Mouse (Mus musculus): ENCODE results near the gene Myo1a. TPM values are rescaled to one million over a fixed set of nuclear protein-coding genes. Genes with fewer than 3 reads are reported as not detected.

Gene Myo1a
- polyA plus RNA-seq, 1 experiment from 2014 or later: 0.08 TPM

- DNase-seq (ENCODE audit: low spot score) (no peak), ATAC-seq (no peak)
- peaks cover 7% of the 10 kb centered on the region; the same call in 1 of the 2 replicates for H3K4me1 ChIP-seq (ENCODE audit: insufficient read depth, low read depth, low read length)
- H3K9me3 ChIP-seq (ENCODE audit: low read length): no peaks in the 10 kb centered on the region
- no peak overlapping the region for H3K4me3 ChIP-seq (ENCODE audit: low read depth, low read length)
- no peak overlapping the region for H3K27ac ChIP-seq (ENCODE audit: low read length)
- no peak overlapping the region for H3K4me2 ChIP-seq (replicated peaks; ENCODE audit: low read depth, low read length)
- H3K27me3 ChIP-seq (replicated peaks; ENCODE audit: insufficient read depth, low read length): no peaks in the 10 kb centered on the region
- 90% methylated on average over 6 of the region's 6 CpGs for WGBS
- no peak overlapping the region for H3K9ac ChIP-seq (replicated peaks; ENCODE audit: low read depth)
- no peaks in the 10 kb centered on the region for H3K36me3 ChIP-seq (ENCODE audit: insufficient read depth, low read length)
- TF ChIP-seq CTCF (IDR thresholded peaks at IDR 0.05): no peak
- TF ChIP-seq EP300 (IDR thresholded peaks at IDR 0.05): no peak
Observed at GRCm38 (mm10) chr10:127674046-127674655, 30.8 kb upstream of the Myo1a start.

GRCm38 (mm10) chr10:127674794-127675522 lies 30.0 kb upstream of the Myo1a start:
- TF ChIP-seq EP300 (IDR thresholded peaks at IDR 0.05) (no peak), CTCF (IDR thresholded peaks at IDR 0.05) (peak; percentile 100)
- peak; percentile 98 for DNase-seq (ENCODE audit: low spot score)
- Histone ChIP-seq H3K4me1 (ENCODE audit: insufficient read depth, low read depth, low read length) (peaks cover 5% of the 10 kb centered on the region; the same call in 1 of the 2 replicates), H3K4me3 (ENCODE audit: low read depth, low read length) (no peak overlapping the region), H3K9me3 (ENCODE audit: low read length) (no peaks in the 10 kb centered on the region), H3K9ac (replicated peaks; ENCODE audit: low read depth) (no peak overlapping the region), H3K36me3 (ENCODE audit: insufficient read depth, low read length) (no peaks in the 10 kb centered on the region), H3K27me3 (replicated peaks; ENCODE audit: insufficient read depth, low read length) (no peaks in the 10 kb centered on the region), H3K27ac (ENCODE audit: low read length) (peak overlapping the region; percentile 59), H3K4me2 (replicated peaks; ENCODE audit: low read depth, low read length) (0 out of 2 replicates have a peak overlapping the region, but pooled peaks have one; percentile 3)
- WGBS: 77% methylated on average over 8 of the region's 8 CpGs
- peak; percentile 58 for ATAC-seq

DNA sequence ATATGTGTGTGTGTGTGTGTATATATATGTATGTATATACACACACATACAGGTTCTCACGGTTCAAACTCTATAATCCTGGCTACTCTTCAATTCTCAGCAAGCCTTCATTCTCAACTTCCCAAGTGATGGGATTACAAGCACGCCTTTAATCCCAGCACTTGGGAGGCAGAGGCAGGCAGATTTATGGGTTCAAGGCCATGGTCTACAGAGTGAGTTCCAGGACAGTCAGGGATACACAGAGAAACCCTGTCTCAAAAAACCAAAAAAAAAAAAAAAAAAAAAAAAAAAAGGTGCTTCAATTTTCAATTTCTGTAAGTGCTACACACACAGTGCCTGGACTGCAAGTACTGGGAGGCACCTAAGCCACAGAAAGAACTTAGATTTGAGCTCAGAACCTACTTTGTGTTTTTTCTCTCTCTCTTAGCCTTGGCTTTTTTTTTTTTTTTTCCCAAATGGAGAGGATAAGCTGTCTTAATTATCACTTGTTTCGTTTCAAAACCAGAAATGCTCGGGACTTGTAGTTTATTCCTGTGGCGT lies 29.0 kb upstream of the Myo1a start:
- WGBS: 41% methylated on average over 5 of the region's 5 CpGs
- Histone ChIP-seq H3K36me3 (ENCODE audit: insufficient read depth, low read length) (no peaks in the 10 kb centered on the region), H3K27me3 (replicated peaks; ENCODE audit: insufficient read depth, low read length) (no peaks in the 10 kb centered on the region), H3K4me2 (replicated peaks; ENCODE audit: low read depth, low read length) (peak overlapping the region; percentile 43; the same call in 1 of the 2 replicates), H3K4me3 (ENCODE audit: low read depth, low read length) (peak overlapping the region; percentile 72; the same call in 1 of the 2 replicates), H3K9ac (replicated peaks; ENCODE audit: low read depth) (0 out of 2 replicates have a peak overlapping the region, but pooled peaks have one; percentile 1), H3K4me1 (ENCODE audit: insufficient read depth, low read depth, low read length) (peaks cover 5% of the 10 kb centered on the region; the same call in 1 of the 2 replicates), H3K9me3 (ENCODE audit: low read length) (no peaks in the 10 kb centered on the region), H3K27ac (ENCODE audit: low read length) (peak overlapping the region; percentile 28)
- TF ChIP-seq EP300 (IDR thresholded peaks at IDR 0.05): no peak
- TF ChIP-seq CTCF (IDR thresholded peaks at IDR 0.05): no peak
- ATAC-seq (no peak), DNase-seq (ENCODE audit: low spot score) (no peak)

DNA sequence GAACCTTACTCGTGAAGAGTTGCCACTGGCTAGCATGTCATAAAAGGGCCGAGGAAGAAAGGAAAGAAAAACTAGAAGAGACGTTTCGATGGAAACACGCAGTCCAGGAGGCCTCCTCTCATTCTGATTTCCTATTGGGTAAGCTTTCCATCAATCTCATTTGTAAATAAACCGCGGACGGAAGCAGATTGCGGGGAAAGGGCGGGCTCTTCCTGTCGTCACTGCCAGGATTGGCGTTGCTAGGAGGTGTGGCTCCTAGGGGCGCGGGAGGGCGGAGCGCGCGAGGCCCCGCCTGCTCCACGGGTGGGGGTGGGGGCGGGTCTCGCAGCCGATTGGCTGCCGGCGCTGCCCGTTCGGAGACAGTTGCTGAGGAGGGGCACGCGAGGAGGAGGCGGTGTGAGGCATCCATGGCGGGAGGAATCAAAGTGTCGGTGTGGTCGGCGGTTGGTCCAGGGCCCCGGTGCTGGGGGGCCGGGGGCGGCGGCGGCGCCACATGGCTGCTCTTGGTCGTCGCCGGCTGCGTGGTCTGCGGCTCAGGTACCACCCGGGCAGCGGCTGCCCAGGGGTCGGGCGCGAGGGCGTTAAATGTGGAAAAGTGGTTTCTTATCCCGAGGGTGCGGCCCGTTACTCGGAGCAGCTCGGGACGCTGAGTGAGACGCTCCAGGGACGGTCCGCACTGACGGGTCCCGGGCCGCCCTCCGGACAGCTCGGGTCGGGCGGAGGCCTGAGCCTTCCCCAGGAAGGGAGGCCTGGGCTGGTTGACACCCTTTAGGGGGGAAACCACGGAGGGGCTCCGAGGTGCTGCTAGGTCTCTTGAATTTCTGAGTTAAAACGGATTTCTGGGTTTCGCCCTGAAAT lies 28.1 kb upstream of the Myo1a start:
- Histone ChIP-seq H3K9me3 (ENCODE audit: low read length) (no peaks in the 10 kb centered on the region), H3K9ac (replicated peaks; ENCODE audit: low read depth) (peak overlapping the region; percentile 41), H3K27me3 (replicated peaks; ENCODE audit: insufficient read depth, low read length) (no peaks in the 10 kb centered on the region), H3K4me2 (replicated peaks; ENCODE audit: low read depth, low read length) (peak overlapping the region; percentile 95), H3K27ac (ENCODE audit: low read length) (peak overlapping the region; percentile 69), H3K36me3 (ENCODE audit: insufficient read depth, low read length) (no peaks in the 10 kb centered on the region), H3K4me3 (ENCODE audit: low read depth, low read length) (peak overlapping the region; percentile 72), H3K4me1 (ENCODE audit: insufficient read depth, low read depth, low read length) (peaks cover 5% of the 10 kb centered on the region; the same call in 1 of the 2 replicates)
- ATAC-seq: peak; percentile 96
- TF ChIP-seq EP300 (IDR thresholded peaks at IDR 0.05) (peak; percentile 46; the same call in 1 of the 2 replicates), CTCF (IDR thresholded peaks at IDR 0.05) (no peak)
- peak; percentile 99 for DNase-seq (ENCODE audit: low spot score)
- 1% methylated on average over 54 of the region's 71 CpGs for whole genome bisulfite sequencing

DNA sequence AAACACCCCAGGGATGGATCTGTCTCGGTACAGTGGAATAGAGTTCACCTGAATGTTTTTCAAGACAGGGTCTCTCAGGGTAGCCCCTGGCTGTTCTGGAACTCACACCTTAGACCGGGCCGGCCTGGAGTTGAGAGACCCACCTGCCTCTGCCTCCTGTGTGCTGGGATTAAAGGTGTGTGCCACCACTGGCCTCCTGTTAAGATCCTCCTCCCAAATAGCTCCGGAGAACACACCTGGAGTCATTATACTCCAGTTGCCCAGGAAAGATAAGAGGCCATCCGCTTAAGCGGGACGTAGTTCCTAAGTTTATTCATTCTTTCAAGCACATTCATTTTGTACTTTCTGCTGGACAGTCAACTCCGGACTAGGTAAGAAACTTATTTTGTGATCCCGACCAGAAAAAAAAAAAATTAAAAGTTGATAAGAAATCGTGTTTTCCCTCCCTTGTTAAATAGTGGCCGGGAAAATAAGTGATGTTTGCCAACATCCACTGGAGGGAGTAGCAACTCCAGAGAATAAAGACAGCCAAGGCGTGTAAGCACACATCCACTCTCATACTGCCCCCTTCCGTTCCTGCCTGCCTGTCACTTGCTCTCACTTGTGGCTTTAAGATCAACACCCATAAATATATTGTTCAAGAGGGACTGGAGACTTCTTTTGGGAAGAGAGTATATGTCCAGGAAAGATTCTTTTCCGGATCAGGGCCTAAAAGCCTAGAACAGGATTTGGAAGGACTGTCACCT lies 27.2 kb upstream of the Myo1a start:
- H3K9ac ChIP-seq (replicated peaks; ENCODE audit: low read depth): peak overlapping the region; percentile 41
- peaks cover 5% of the 10 kb centered on the region; the same call in 1 of the 2 replicates for H3K4me1 ChIP-seq (ENCODE audit: insufficient read depth, low read depth, low read length)
- no peaks in the 10 kb centered on the region for H3K27me3 ChIP-seq (replicated peaks; ENCODE audit: insufficient read depth, low read length)
- ATAC-seq: peak; percentile 19; the same call in 1 of the 2 replicates
- H3K4me3 ChIP-seq (ENCODE audit: low read depth, low read length): peak overlapping the region; percentile 72
- H3K9me3 ChIP-seq (ENCODE audit: low read length): no peaks in the 10 kb centered on the region
- 5% methylated on average over 14 of the region's 14 CpGs for WGBS
- no peaks in the 10 kb centered on the region for H3K36me3 ChIP-seq (ENCODE audit: insufficient read depth, low read length)
- H3K27ac ChIP-seq (ENCODE audit: low read length): no peak overlapping the region
- TF ChIP-seq CTCF (IDR thresholded peaks at IDR 0.05) (peak; percentile 97), EP300 (IDR thresholded peaks at IDR 0.05) (peak; percentile 13; the same call in 1 of the 2 replicates)
- H3K4me2 ChIP-seq (replicated peaks; ENCODE audit: low read depth, low read length): peak overlapping the region; percentile 95
- DNase-seq (ENCODE audit: low spot score): peak; percentile 95
